Mouse (Mus musculus): Measurements from ENCODE around the gene Zfp936.
"Not testable (repeated sequence)": the region's sequence is repeated elsewhere in the genome, so short reads cannot be mapped to it uniquely, and the experiment has no call there.

The Zfp936 gene

DNA sequence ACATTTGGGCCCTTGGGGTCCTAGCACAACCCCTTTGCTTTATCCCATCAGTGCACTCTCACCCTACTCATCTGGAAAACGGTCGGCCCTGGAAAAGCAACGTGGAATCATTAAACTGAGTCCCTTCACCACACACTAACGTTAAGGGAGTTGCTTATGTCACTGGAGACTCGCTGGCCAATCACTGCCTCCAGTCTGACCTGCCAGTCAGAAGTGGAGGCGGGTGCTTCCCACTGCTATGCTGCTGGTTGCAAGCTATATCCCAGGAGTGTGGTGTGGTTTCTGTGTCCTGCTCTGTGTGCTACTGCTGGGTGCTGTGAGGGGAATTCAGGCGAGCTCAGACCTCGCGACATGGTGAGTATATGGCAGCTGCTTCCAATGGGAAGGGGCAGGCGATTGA, at the start of gene Zfp936:
TSS of gene Zfp936 (plus strand) at position 301 of the 400 bp plus-strand sequence.
- in situ Hi-C loops (cut with MseI, MboI): not testable (repeated sequence)

DNA sequence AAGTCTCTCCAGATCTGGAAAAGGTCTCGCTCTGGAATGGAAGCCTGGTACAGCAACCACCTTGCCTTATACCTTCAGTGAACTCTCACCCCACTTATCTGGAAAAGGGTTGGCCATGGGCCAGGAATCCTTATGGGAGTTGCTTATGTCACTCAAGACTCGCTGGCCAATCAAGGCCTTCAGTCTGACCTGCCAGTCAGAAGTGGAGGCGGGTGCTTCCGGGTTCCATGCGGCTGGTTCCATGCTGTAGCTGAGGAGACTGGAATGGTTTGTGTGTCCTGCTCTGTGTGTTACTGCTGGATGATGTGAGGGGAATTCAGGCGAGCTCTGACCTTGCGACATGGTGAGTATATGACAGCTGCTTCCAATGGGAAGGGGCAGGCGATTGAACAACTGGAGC, 36.2 kb upstream of the Zfp936 start:
- in situ Hi-C loops (cut with MseI, MboI): loop anchor here (25.0 kb wide), 1 partner anchor 116 kb away; no protein-coding TSS in a partner anchor

GRCm38 (mm10) chr7:43128691-43129090, 14.7 kb downstream of the Zfp936 start:
- in situ Hi-C loops (cut with MseI, MboI): loop anchor here in 1 of 2 experiments (5.0 kb wide), 1 partner anchor 69 kb away; no protein-coding TSS in a partner anchor

DNA sequence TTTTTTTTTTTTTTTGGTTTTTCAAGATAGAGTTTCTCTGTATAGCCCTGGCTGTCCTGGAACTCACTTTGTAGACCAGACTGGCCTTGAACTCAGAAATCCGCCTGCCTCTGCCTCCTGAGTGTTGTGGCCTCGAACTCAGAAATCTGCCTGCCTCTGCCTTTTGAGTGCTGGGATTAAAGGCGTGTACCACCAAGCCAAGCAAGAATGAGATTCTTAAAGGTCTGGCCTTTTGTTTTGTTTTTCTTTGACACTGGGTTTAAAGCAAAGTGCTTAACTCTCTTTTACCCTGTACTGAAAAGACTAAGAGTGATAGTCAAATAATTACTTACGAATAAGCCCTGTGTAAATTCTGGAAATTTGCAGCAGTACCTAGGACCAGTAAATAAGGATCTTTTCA, 50.1 kb downstream of the Zfp936 start:
- in situ Hi-C loops (cut with MseI, MboI): loop anchor here in 1 of 2 experiments (5.0 kb wide), 1 partner anchor 33 kb away; no protein-coding TSS in a partner anchor

DNA sequence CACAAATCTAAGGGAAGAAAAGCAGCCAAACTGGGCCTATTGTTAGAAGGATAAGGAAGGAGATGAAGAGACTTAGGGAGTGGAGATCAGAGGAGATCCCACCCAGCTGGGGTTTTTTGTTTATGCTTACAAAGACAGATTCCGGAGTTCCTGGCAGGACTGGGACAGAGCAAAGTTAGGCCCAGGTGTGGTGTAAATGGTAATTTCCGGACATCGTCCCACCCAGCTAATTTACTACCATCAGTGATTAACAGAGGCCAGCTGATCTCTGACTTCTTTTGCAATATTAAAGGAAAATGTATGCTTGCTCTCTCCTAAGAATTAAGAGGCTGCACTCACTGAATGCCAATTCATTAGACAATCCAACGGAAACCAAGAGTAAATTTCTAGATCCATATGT, 53.1 kb downstream of the Zfp936 start:
- in situ Hi-C loops (cut with MseI, MboI): not testable (repeated sequence)

DNA sequence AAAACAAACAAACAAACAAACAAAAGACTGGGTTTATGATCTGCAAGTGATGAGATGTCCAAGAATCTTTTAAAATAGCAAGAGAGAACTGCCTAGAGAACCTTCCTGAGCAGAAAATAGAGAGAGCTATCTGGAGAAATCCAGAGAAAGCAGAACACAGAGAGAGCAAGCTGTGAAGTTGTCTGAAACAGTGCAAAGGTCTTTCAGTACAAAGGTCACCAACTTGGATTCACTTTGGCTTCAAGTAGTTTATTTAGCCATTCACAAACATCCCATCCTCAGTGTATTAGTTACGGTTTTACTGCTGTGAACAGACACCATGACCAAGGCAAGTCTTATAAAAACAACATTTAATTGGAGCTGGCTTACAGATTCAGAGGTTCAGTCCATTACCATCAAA, 53.8 kb downstream of the Zfp936 start:
- in situ Hi-C loops (cut with MseI, MboI): not testable (repeated sequence)

GRCm38 (mm10) chr7:43168212-43168611, 54.2 kb downstream of the Zfp936 start:
- in situ Hi-C loops (cut with MseI, MboI): not testable (repeated sequence)

DNA sequence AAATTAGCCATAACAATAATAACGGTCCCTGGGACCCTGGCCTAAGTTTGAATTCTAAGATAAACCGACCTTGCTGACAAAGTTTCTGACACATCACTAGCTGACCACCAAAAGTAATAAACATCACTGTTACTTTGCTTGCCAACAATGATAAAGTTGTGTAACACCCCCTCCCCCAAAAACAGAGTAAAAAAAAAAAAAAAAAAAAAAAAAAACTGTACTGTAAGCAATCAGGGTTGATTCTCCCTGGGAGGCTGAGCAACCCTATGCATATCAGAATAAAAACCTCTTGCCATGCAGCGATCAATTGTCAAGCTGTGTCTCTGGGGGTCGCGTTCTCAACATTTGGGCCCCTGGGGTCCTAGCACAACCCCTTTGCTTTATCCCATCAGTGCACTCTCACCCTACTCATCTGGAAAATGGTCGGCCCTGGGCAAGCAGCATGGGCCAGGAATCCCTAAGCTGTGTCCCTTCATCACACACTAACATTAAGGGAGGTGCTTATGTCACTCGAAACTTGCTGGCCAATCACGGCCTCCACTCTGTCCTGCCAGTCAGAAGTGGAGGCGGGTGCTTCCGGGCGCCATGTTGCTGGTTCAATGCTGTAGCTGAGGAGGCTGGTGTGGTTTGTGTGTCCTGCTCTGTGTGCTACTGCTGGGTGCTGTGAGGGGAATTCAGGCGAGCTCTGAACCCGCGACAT, 63.1 kb downstream of the Zfp936 start:
- in situ Hi-C loops (cut with MseI, MboI): no loop called here

DNA sequence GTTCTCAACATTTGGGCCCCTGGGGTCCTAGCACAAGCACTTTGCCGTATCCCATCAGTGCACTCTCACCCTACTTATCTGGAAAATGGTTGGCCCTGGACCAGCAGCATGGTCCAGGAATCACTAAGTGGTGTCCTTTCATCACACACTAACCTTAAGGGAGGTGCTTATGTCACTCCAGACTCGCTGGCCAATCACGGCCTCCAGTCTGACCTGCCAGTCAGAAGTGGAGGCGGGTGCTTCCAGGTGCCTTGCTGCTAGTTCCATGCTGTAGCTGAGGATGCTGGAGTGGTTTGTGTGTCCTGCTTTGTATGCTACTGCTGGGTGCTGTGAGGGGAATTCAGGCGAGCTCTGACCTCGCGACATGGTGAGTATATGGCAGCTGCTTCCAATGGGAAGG, 99.8 kb downstream of the Zfp936 start:
- in situ Hi-C loops (cut with MseI, MboI): not testable (repeated sequence)

Data from mouse trophoblast stem cell (cell line).